Mouse (Mus musculus): ENCODE results near the gene Neurl3. TPM values are rescaled to one million over a fixed set of nuclear protein-coding genes. Genes with fewer than 3 reads are reported as not detected.

Gene Neurl3
- total RNA-seq, 2 experiments from 2014 or later: 0.44 to 0.92 TPM

DNA sequence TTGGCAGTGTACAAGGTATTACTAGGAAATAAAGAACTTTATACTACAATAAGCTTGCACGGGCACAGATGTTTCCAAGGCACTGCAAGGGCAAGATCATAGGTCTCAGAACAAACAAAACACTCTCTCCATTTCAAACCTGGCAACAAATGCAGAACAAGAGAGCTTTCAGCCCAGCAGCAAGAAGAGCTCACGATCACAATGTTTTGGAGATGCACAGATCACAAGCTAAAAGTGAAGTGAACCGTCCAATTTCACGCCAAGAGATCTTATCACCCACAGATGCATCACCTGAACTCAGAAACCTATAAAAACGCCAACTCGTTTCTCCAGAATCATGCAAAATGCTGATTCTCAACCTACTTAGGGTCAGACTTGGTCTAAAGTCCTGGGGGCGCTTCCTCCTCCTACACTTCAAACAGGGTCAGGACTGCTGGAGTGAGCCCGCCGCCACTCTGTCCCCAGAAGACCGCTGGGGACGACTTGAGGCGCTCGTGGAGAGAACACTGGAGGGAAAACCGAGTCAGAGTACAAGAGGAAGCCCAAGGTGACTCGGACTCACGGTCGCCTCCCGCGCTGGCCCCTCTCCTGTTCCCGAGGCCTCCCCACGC is 30.9 kb downstream of the Neurl3 start:
- no peak for DNase-seq (ENCODE audit: low spot score in 2 of 2)
- Histone ChIP-seq H3K4me3 (peak overlapping the region; percentile 96), H3K27ac (peak overlapping the region; percentile 88)
- no peak for TF ChIP-seq CTCF (conservative IDR thresholded peaks at IDR 0.05)

DNA sequence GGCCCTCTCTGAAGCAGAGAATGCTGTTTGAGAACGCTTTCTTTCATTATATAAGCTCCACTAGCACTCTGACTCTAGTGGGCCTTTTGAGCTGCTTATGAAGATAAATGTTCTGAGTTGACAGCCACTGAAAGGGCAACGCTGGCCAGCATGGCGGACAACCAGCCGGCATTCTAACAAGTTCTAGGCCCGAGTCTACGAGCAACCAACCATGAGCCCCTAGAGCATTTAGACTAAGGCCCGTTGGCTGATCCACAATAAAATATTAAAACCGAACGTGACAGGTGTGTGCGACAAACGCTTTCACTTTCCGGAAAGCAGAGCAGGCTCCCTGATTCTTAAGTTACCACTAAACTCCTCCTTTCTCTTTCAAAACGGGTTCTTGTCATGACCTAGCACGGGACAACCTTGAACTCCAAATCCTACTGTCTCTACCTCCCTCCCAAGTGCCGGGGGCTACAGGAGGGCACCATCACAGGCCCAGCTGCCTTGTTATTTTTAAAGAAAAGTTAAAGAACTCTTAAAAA is 32.5 kb downstream of the Neurl3 start:
- Histone ChIP-seq H3K4me3 (no peak overlapping the region), H3K27ac (no peak overlapping the region)
- no peak for DNase-seq (ENCODE audit: low spot score in 2 of 2)
- no peak for TF ChIP-seq CTCF (conservative IDR thresholded peaks at IDR 0.05)

DNA sequence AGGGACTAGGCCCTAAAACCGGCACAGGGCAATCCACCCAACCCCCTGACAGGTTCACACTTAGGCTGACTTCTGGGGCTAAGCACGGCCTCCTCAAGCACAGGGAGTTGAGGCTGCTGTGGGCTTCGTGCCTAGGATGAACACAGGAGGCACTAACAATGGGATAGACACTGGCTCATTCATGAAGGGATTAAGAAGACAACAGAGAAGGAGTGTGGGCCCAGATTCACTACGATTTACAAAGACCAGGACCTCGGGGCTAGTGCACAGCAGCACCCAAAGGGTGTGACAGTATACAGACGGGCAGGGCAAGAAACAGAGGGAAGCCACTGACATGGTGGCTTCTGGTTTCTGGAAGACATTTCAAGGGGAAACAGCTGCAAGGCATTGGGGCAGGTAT is 34.3 kb downstream of the Neurl3 start:
- H3K27ac ChIP-seq: no peak overlapping the region
- DNase-seq (ENCODE audit: low spot score in 2 of 2): no peak
- TF ChIP-seq CTCF (conservative IDR thresholded peaks at IDR 0.05): no peak
- H3K4me3 ChIP-seq: no peak overlapping the region

DNA sequence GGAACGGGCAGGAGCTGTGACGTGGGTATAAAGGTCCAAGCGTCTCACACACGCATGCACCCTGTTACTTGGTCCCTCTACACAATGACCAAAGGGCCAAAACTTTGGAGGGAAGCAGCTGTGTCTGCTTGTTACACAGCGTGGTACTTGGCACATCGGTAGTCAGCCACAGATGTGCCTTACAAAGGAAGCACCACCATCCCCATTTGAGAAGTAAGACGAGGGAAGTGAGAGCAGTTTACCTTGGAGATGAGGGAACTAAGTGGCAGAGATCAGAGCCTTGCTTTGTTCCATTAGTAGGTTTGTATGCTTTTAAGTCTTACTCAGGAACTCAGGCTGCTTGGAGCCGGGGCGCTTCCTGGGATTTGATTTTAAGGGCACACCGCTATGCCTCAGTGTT is 35.1 kb downstream of the Neurl3 start:
- no peak for DNase-seq (ENCODE audit: low spot score in 2 of 2)
- Histone ChIP-seq H3K27ac (no peak overlapping the region), H3K4me3 (no peak overlapping the region)
- no peak for TF ChIP-seq CTCF (conservative IDR thresholded peaks at IDR 0.05)

DNA sequence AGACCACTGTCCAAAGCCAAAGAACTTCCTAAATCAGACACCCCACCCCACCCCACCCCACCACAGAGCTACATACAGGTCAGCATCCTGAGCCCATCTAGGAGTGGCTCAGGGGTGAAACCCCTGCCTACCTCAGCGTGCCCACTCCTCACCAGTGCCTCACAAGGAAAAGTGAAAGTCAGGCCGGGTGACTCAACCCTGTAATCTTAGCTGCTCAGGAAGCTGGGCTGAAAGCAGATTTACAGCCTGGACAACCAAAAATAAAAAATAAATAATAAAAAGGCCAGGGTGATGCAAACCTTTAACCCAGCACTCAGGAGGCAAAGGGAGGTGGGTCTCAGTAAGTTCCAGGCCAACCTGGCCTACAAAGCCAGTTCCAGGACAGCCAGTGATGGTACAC is 38.6 kb downstream of the Neurl3 start:
- Histone ChIP-seq H3K4me3 (no peak overlapping the region), H3K27ac (no peak overlapping the region)
- TF ChIP-seq CTCF (conservative IDR thresholded peaks at IDR 0.05): no peak
- DNase-seq (ENCODE audit: low spot score in 2 of 2): no peak

DNA sequence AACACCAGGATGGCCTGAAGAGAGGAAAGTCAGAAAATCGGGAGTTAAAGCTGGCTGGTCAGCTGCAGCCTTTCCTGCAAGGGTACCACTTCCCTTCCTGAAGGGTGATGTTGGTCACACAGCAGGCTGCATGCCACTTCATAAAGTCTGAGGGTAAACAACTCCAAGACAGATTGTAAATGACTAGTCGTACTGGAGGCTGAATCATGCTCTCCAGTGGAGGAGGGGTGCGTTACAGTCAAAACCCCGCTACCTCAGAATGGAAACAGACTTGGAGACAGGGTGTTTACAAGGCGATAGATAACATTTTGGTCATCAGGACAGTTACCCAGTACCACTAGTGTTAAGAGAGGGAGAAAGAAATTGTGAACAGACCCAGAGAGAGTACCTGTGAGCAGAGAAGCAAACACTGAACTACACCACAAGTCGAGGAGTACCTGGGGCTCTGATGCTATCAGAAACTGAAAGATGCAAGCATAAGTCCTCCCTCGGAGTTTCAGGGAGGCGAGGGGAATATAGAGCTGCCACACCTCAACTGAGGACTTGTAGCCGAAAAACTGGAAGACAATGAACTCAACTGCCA is 39.3 kb downstream of the Neurl3 start:
- TF ChIP-seq CTCF (conservative IDR thresholded peaks at IDR 0.05): no peak

DNA sequence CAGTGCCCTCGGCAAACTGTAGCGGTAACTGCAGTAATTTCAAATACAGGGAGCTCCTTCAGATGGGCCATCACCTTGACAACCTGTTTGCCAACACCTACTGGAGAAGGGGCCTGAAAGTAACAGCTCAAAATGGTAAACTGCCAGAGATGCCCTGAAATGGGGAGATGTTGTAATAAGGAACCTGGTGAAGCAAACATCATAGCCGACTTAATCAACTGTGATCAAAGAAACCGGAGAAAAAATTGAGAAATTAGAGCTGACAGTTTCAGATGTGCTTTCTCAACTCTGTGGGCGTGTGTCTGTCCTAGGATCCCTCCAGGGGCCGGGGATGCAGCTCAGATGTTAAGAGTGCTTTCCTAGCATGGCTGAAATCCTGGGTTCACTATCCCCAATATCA is 41.3 kb downstream of the Neurl3 start:
- DNase-seq (ENCODE audit: low spot score in 2 of 2): no peak
- no peak for TF ChIP-seq CTCF (conservative IDR thresholded peaks at IDR 0.05)
- H3K4me3 ChIP-seq: no peak overlapping the region
- no peak overlapping the region for H3K27ac ChIP-seq

More for the DNA sequence above, 39.3 kb downstream of the Neurl3 start:
- no peak for DNase-seq (ENCODE audit: low spot score in 2 of 2)
- H3K4me3 ChIP-seq: no peak overlapping the region
- no peak overlapping the region for H3K27ac ChIP-seq

DNA sequence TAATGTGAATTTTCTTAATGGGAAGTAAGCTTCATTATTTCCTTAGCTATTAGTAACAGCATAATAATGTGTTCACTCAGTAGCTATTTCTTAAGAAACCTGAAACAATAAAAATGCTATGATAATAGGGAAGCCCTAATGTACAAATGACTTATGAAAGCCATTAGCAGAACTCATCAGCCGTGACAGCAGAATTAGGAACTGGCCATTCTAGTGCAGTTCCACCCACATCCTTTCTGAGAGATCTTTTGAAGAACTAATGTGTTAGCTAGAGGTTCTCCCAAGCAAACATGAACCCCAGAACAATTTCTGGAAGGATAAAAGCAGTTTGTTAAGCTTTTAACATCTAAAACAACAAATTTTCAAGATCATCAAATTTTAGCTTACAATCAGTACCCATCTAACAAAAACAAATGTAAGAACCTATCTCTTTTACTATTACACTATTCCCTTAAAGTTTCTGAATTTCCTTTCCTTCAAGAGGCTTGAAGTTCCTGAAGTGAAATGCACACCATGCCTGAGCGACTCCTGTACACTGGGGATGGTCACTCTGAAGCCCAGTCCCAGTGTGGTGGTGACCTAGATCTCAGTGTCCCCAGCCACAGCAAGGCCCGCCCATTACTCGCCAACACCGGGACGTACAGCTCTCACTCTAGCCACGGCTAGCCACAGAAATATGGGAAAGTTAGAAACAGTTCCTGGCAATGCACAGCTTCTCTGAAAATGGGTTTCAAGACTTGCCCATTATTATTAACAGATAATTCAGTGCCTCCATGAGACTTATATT is 43.4 kb downstream of the Neurl3 start:
- DNase-seq (ENCODE audit: low spot score in 2 of 2): no peak
- no peak for TF ChIP-seq CTCF (conservative IDR thresholded peaks at IDR 0.05)
- Histone ChIP-seq H3K27ac (no peak overlapping the region), H3K4me3 (no peak overlapping the region)

DNA sequence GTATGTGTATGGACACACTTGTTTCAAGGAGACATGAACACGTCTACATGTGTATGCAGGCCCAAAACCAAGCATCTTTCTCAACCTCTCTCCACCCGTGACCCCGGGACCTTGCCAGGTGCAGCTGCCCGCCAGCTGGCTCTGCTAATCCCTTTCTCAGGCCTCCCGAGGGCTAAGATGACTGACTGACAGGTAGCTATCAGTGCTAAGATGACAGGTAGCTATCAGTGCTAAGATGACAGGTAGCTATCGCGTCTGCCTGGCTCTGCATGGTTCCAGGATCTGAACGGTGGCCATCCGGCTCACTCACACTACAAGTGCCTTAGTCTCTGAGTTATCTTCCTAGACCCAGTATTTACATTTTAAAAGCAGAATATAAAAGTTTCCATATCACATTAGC is 46.0 kb downstream of the Neurl3 start:
- DNase-seq (ENCODE audit: low spot score in 2 of 2): no peak
- Histone ChIP-seq H3K4me3 (no peak overlapping the region), H3K27ac (no peak overlapping the region)
- no peak for TF ChIP-seq CTCF (conservative IDR thresholded peaks at IDR 0.05)

DNA sequence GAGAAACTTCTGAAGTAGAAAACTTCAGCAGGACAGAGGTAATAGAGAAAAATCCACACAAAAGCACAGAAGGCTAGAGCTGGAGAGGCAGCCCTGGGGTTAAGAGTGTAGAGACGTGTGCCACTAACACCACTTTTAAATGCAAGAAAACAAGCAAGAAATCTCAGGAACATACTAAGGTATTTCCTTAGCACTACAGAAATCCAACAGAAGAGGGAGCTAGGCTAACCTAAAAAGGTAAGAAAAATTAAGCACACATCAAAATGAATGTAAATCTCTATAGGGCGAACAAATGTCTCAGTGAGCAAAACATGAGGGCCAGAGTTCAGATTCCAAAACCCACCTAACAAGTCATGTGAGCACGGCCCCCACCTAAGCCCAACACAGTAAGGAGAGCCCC is 49.8 kb downstream of the Neurl3 start:
- DNase-seq (ENCODE audit: low spot score in 2 of 2): no peak
- TF ChIP-seq CTCF (conservative IDR thresholded peaks at IDR 0.05): peak; percentile 69
- H3K4me3 ChIP-seq: no peak overlapping the region

More for the DNA sequence above, 49.8 kb downstream of the Neurl3 start:
- no peak overlapping the region for H3K27ac ChIP-seq

Other genes with a start within 250 kb of the Neurl3 start
- gene Hs6st1, start 206.3 kb downstream of the Neurl3 start, total RNA-seq (2021): 10 to 100 TPM; 37.7 to 38.3 TPM
- gene Uggt1, start 30.0 kb downstream of the Neurl3 start, total RNA-seq (2021): 10 to 100 TPM; 37.1 to 39.0 TPM
- gene Arid5a, start 33.1 kb upstream of the Neurl3 start, total RNA-seq (2021): 10 to 100 TPM; 15.1 to 15.4 TPM
- 10 to 100 TPM; 76.1 to 76.8 TPM for gene Kansl3, start 94.5 kb upstream of the Neurl3 start, total RNA-seq (2021)
- gene Fer1l5, start 97.6 kb upstream of the Neurl3 start, total RNA-seq (2021): not detected
- gene Lman2l, start 170.6 kb upstream of the Neurl3 start, total RNA-seq (2021): 10 to 100 TPM; 73.2 to 77.2 TPM
- 10 to 100 TPM; 16.9 to 17.2 TPM for gene Cnnm4, start 196.9 kb upstream of the Neurl3 start, total RNA-seq (2021)
- 10 to 100 TPM; 33.1 to 38.1 TPM for gene Cnnm3, start 237.2 kb upstream of the Neurl3 start, total RNA-seq (2021)

Measured in layer of hippocampus, adult 2 months (tissue).